Mouse (Mus musculus) bone marrow macrophage, adult 2 months (primary cell): ENCODE results near the gene Tbrg1.

ENCODE experiments used
- CTCF ChIP-seq: IDR thresholded peaks from 2 replicates; pipeline ENCODE4 v1.5.1; 2012; ENCODE audit warnings: low read depth, mild to moderate bottlenecking, low read length, moderate library complexity
- POLR2A ChIP-seq: IDR thresholded peaks from 2 replicates; pipeline ENCODE4 v1.6.1; 2012; ENCODE audit warnings: mild to moderate bottlenecking, low read depth, low read length, borderline replicate concordance

DNA sequence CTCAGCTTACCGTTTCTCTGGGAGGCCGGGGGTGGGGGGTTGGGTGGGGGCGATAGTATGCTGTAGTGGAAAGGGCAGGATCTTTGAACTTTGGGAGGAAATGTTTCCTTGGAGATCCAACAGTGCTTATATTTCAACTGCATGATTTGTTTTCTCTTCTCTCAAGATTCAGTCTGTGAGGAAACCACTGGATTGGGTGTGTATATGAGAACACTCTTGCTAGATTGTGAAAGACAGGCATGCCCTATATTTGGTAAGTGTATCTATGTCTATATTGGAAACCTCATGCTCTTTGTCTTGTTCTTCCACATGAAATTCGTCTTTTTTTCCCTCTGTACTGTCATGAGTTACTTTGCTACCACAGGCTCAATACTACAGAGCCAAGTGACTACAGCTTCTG lies 12.6 kb upstream of the Tbrg1 start:
- TF ChIP-seq CTCF (no peak), POLR2A (no peak)
